Mouse (Mus musculus) fat pad, adult 2 months (tissue): ENCODE measurements around the gene Otud4.
"Not testable (repeated sequence)": the region's sequence is repeated elsewhere in the genome, so short reads cannot be mapped to it uniquely, and the experiment has no call there.

Experiments used
- DNase-seq: peaks from one replicate; pipeline ENCODE4 v3.0.0-alpha.2; 2011; ENCODE audit warnings: low read depth, low spot score; ENCODE audit errors: extremely low read depth

Gene Otud4

DNA sequence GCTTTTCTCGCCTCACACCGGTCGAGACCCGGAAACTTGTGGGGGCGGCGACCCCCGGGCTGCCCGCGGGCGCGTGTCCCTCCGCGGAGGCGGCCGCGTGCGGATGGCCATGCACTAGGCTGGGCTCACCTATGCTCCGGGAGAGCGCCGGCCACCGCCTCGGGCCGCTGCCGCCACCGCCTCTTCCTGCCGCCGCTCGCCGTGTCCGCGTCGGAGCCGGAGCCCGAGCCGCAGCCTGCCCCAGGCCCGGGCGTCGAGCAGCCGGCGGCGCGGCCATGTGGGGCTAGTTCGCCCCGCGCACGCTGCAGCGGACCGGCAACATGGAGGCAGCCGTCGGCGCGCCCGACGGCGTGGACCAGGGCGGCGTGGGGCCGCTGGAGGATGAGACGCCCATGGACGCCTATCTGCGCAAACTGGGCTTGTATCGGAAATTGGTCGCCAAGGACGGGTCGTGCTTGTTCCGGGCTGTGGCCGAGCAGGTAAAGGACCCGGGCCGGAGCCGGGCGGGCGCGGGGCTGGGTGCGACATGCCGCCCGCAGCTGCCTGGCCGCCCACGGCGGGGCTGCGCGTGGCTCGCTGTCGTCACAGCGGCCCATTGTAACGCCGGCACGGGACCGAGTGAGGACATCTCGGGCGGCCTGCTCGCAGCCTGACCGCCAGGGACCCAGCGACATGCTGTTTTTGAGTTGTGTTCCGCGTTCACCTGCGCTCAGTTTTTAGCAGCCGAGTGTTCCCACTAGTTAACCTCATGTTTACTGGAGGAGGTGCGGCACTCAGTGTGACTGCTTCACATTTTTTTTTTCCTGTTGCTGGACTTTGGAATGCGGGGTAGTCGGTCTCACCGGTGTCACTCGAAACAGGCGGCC, at the start of gene Otud4:
Gene Otud4 (plus strand): TSS at position 33 of the 866 bp plus-strand sequence.
- no peak for DNase-seq

DNA sequence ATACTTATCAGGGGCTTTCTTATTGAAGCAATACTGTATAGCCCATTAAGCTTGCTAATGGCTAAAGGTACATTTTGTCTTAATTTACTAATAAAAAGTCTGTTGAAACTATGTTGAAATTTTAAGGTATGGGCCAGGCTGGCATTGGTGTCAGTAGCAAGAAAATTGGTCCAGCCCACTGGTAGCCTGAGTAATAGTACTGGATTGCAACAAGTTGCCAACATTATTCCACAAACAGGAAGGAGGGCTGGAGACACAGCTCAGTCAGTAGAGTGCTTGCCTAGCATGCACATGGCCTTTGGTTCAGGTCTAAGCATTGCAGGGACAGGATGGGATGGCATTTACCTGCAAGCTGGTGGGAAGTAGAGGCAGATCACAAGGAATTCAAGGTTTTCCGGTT, 38.5 kb upstream of the Otud4 start:
- DNase-seq, result no peak

DNA sequence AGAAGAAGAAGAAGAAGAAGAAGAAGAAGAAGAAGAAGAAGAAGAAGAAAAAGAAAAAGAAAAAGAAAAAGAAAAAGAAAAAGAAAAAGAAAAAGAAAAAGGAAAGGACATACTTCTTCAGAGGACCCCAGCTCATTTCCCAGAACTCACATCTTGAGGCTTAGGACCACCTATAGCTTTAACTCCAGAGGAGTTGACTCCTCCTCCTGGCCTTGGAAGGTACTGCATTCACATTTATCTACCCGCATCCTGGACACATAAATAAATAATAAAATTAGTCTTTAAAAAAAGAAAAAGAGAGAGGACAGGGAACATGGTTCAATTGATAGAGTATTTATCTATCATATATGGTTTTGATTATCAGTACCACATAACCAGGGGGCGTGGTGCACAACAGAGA, 36.2 kb upstream of the Otud4 start:
- not testable (repeated sequence) for DNase-seq

DNA sequence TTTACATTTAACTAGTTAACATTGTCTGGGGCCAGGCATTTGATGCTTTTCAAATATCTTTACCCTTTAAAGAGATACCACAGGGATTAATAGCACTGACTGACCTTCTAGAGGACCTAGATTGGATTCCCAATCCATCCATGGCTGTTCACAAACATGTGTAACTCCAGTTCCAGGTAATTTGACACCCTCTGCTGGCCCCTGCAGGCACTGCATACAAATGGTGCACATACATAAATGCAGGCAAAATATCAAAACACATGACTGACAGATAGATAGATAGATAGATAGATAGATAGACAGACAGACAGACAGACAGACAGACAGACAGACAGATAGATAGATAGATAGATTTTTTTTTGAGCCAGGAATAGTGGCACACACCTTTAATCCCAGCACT, 33.2 kb upstream of the Otud4 start:
- no peak for DNase-seq

DNA sequence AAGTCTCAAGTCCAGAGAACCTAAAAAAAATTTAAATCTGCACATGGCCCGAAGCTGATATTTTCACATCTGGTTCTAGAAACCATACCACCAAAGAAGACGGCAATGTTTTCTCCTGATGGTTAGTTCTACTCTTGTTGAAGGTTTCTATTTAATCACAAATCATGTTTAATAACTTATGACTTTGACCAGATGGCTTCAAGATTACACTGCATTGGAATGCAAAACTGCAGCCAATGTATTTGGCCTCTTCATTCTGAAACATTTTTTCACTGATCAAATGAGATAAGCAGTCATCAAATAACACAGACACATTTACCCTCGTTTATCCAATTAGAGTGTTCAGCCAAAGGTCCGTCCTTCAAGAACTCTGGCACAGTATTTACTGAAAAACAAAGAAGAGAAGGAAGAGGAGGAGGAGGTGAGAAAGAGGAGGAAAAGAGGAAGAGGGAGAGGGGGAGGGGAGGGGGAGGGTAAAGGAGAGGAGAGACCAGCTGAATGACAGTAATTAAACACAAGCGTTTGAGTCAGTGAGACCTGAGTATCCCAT, 32.6 kb upstream of the Otud4 start:
- no peak for DNase-seq

DNA sequence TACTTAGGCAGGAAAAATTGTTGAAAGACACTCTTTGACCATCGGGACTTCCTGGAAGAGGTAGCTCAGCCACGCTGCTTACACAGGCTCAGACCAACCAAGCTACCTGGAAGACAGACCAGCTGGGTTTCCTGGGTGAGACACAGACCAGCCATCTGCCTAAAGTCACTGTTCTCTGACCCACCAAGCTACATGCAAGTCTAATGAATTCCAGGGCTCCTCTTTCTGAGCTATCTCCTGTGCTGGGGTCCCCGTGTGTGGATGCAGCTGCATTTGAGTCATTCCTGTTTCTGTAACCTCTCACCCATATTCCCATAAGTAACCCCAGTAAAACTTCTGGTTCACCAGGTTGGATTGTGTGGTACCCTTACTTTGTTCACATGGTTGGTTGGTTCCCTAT, 30.7 kb upstream of the Otud4 start:
- no peak for DNase-seq

DNA sequence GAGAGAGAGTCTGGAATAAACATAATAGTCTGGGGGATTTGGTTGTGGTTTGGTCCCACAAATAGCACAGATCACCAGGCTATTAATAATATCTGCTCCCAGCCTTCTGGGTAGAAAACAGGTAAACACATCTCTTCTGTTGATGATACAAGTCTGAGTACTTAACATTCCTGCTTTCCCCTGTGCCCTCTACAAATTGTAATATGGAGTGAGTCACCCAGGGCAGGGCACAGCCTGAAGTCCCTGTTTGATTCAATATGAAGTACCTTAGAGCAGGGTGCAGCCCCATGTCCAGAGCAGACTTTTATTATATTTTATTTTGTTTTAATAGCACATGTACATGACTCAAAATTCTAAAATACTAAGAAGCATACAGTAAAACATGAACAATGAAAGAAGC, 29.1 kb upstream of the Otud4 start:
- DNase-seq, result no peak

DNA sequence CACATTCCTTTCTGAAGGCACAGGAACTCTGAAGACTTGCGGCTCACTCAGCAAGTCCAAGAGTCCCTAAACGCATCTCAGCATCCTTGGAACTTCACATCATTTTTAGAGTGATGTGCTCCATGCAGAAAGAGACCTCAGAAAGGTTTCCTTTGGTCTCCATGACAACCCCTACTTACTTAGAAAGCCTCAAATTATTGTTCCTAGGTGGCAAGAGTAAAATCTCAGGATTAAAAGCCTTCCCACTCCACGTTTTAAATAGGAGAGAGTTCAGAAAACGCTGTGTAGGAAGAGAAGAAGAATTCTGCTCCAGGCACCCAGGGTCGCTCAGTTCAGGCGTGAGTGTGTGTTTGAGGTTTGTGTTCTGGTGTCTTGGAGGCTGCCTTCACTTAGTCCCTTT, 27.1 kb upstream of the Otud4 start:
- no peak for DNase-seq

DNA sequence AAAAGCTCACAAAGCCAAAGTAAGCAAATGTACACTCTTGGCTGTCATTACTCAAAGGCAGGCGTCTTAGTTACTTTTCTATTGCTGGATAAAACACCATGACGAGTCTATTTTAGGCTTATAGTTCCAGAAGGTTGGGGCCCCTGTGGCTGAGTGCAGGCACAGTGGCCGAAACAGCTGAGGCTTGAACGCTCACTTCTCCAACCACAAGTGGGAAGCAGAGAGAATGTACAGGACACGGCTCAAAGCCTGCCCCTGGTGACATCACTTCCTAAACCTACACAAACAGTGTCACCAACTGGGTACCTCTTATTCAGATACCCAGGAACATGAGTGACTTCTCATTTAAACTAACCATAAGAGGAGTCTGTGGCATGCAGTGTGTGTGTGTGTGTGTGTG, 26.5 kb upstream of the Otud4 start:
- DNase-seq, result no peak

DNA sequence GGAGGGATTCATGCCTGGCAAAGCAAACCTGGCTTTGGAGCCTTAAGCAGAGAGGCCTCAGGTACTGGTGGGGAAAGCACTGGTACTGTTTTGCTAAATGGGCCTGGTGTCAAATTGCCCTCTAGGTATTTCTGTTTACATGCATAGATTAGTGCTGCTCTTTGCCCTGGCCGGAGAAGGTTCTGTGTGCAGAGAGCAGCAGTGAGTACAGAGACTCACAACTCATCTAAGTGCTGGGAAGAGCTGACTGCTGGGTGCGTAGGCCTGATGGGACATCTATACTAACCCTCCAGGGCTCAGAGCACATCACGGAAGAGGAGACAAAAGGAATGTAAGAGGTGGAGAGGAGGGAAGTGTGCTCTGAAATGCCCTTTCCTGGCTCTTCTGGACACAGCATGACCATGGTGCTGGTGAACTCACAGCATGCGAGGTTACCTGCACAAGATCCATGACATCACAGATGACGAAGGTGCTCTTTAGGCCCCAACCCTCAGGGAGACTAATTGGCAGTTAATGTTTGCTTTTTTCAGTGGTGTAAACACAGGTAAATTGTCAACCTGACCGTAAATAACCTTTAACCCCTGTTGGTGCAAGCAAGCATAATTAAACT, 23.6 kb upstream of the Otud4 start:
- DNase-seq, result no peak

DNA sequence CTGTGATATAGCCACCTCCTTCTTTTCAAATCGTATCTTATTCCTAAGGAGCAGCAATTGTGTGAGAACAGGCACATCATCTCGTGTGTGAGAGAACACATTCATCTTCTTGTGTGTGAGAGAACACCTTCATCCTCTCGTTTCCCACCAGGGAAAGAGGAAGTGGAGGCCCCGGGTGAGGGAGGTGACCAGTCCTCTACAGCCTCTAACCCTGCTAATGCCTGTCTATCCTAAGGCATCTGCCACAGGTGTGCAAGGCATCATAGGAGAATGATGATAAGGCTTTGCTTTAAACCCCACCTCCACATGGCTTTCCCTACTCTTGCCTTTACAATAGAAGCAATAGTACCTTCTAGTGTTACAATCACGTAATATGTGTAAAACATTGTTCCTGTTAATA, 20.5 kb upstream of the Otud4 start:
- DNase-seq, result no peak

DNA sequence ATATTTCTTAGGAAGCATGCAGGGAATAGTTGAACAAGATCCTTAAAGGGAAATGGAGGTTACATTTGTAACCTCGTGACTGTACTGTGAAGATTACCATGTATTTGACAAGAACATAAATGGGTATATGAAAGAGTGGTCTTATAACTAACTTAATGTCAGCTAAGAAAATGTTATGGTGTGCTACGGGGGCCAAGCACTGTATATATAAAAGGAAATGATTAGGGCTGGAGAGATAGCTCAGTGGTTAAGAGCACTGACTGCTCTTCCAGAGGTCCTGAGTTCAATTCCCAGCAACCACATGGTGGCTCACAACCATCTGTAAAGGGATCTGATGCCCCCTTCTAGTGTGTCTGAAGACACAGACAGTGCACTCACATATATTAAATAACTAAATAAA, 20.1 kb upstream of the Otud4 start:
- DNase-seq, result no peak

DNA sequence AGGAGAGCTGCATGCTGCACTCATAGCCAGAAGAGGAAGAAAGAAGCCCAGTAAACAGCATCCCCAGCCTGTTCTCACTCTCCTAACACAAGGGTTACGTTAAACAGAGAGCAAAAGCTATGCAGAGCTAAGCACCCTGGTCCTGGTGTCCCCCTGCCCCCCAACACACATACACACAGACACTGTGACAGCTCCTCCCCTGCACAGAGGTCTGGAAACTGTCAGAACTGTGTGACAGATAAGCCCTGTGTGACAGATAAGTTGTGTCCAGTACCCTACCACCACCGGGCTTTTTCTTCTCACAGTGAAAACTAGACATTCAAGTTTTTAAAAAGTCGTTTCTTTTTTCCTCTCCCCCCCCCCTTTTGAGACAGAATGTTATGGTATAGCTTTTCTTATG, 19.4 kb upstream of the Otud4 start:
- DNase-seq, result no peak

DNA sequence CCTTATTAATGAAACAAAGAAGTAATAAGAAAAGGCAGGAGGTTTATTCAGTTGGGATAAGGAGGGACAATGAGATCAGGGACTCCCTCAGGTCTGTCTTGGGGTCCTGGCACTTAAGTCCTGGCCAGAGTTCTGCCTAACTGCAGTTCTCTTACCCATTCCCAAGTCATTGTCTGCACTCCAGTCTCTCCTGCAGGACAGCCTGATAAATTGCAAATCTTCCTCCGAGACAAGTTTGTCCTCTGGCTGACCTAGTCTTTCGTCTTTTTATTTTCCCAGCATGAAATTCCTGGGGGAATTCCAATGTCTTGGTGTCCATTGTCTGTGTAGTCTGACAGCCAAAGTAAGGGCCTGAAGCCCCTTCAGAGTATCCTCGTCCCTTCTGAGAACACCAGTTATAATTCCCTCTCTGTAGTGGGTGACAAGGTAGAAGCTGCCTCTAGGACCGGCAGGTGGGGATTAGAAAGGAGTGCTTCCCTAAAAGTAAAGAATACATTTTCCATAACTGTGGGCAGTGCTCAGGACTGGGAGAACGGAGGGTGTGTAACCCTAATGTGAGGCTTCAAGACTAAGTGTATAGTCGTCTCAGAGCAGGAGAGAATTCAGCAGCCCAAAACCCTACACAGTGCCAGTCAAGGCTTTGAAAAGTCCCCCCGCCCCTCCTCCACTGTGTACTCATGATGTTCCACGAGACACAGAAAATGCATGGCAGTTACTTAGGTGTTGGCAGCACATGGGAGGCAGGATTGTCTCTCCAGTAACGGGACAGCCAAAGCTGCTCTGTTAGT, 18.7 kb upstream of the Otud4 start:
- DNase-seq, result no peak

DNA sequence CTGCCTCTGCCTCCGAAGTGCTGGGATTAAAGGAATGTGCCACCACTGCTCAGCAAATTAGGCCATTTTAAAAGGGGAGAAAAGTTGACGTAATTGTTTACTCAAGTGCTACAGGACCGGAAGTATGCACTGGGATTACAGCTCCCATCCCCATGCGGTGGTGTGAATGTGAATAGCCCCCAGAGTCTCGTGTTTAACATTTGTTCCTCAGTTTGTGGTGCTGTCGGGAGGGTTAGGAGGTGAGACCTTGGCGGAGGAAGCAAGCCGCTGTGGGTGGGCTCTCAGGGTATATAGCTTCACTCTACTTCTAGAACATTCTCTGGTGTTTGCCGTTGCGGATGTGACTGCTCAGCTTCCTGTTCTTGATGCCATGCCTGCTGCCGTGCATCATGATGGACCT, 17.1 kb upstream of the Otud4 start:
- DNase-seq, result no peak

DNA sequence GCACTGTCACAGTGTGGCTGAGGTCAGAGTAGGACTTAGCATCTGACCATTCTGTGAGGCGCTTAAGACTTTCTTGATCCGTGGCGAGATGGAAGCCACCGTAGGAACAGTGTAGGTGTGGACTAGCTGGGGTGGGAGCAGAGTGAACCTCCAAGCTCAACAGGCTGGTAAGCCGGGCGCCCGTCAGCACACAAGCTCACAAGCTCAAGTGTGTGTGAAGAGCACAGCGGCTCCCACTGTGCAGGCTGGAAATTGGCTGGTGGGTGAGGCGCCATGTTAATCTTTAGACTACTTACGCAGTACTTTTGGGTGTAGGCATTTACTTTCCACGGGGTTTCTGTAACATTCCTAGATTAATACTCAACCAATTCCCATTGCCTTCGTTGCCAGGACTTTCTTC, 16.1 kb upstream of the Otud4 start:
- DNase-seq, result no peak

DNA sequence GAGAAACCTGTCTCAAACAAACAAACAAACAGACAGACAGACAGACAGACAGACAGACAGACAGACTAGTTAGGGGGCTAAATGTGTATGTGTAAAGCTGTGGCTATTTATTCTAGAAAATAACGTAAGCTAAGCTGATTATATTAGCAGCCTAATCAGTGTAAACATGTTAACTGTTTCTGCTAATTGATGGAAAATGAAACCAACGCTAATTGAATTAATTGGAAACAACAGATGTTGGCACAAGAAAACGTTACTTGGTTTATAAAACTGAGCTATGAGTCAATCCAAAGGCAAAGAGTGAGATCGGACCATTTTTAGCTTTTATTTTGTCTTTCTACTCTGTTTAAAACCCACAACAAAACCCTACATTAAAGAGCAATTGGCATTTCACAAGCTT, 15.0 kb upstream of the Otud4 start:
- DNase-seq, result no peak

DNA sequence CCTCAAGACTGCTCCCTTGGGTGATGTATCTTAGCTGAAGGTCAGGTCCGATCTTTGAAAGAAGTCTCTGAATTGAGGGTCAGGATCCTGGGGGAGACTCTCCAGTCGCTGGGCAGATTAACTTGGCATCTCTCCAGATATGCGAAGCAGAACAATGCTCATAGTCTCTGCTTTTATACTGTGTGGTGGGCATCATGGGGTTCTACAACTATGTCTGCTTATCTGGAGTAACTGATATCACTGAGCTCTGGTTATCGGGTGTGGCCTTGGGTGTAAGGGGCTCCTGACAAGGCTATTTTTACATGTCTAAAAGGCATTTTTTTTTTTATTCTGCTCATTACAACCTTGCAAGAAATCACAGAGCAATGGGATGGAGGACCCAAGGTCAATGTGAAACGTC, 13.2 kb upstream of the Otud4 start:
- no peak for DNase-seq

DNA sequence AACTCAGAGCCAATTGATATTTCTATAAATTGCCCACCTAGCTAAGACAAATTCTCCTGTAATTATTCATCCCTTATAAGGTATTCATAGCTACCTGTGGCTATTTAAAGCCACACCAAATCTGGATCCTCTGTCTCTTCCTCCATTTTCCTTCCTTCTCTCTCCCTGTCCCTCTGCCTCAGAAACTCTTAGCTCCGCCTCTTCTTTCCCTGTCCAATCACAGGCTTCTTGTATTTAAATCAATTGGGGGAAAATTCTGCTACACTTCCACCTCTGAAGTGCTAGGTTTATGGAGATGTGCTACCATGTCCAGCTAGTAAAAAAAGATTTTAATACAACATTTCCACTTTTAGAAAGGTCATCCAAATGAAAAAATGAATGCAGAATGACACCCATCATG, 3.9 kb upstream of the Otud4 start:
- DNase-seq, result no peak

DNA sequence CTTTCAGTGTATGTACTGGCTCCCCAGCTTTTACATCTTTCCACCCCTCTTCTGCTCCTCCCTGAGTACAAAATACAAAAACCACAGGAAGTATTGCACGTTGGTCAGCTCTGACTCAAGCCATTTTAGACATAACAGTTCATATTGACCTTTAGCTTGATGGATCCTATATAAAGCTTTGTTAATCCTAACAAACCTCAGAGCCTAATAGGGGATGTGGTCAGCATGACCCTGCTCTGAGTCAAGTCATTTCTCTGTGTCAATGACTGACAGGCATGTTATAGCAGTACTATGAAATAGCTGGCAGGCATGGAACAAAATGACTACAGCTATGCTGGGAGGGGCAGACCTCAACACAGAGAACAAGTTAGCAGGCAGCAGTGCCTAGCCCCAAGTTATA, 3.3 kb upstream of the Otud4 start:
- no peak for DNase-seq

DNA sequence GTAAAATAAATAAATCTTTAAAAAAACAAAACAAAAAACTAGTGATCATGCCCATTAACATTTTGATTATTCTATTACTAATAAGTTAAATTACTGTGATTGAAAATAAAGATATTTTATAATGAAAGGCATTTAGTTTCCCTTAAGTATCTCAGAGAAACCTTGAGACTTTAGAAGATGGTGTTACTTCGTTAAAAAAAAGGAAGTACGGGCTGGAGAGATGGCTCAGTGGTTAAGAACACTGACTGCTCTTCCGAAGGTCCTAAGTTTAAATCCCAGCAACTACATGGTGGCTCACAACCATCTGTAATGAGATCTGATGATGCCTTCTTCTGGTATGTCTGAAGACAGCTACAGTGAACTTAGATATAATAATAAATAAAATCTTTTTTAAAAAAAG, 2.2 kb upstream of the Otud4 start:
- no peak for DNase-seq
